Mouse (Mus musculus) megakaryocyte, embryonic 14.5 days (primary cell): Measurements from ENCODE around the gene Zglp1. TPM values are rescaled to one million over a fixed set of nuclear protein-coding genes. Genes with fewer than 3 reads are reported as not detected.

Experiments used
- H3K27me3 ChIP-seq: replicated peaks from 2 replicates; pipeline ENCODE3; 2012; ENCODE audit warnings: inconsistent platforms
- H3K36me3 ChIP-seq: replicated peaks from 2 replicates; pipeline ENCODE3; 2012; ENCODE audit warnings: low read length, inconsistent platforms, mixed read lengths
- H3K4me1 ChIP-seq: 2 replicates; pipeline ENCODE4 v1.6.1; 2012; ENCODE audit warnings: inconsistent platforms
- H3K4me3 ChIP-seq: replicated peaks from 2 replicates; pipeline ENCODE3; 2012; ENCODE audit warnings: moderate library complexity, mild to moderate bottlenecking, inconsistent platforms
- H3K9me3 ChIP-seq: 2 replicates; pipeline ENCODE4 v1.6.1; 2012; ENCODE audit warnings: inconsistent platforms
- FLI1 ChIP-seq: IDR thresholded peaks from 2 replicates; pipeline ENCODE4 v1.6.1; 2012; ENCODE audit warnings: low read length, inconsistent platforms, mixed read lengths
- GATA1 ChIP-seq: IDR thresholded peaks from 3 replicates; pipeline ENCODE4 v1.6.1; 2012; ENCODE audit warnings: mixed read lengths, low read length, inconsistent platforms, borderline replicate concordance
- polyA plus RNA-seq: library from polyadenylated mRNA; stranded (reverse); fragments of >175 nt; gene quantifications from 2 replicates; pipeline ENCODE4 v1.2.3, GENCODE M21; 2012; ENCODE audit warnings: low replicate concordance; ENCODE audit not compliant: insufficient read depth

The Zglp1 gene
- polyA plus RNA-seq, 1 experiment = 3.6 TPM

DNA sequence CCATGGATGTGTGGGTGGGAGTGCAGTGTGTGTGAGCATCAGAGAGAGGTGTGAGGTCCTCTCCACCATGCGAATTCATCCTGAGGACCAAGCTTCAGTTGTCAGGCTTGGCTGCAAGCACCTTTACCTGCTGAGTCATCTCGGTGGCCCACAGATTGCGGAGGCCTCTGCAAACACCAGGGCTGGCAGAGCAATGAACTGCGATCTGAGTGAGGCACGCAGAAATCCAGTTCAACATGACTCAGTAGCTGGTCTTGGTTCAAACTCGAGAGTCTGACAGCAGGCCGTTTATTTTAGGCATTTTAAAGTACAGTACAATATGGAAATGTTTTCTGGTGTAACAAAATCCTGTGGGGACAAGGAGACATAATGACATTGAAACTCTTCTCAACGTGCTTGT lies 30.9 kb upstream of the Zglp1 start:
- Histone ChIP-seq H3K4me3 (no peak overlapping the region), H3K4me1 (peaks cover 57% of the 10 kb centered on the region), H3K9me3 (no peaks in the 10 kb centered on the region), H3K36me3 (peaks cover 19% of the 10 kb centered on the region), H3K27me3 (no peaks in the 10 kb centered on the region)
- TF ChIP-seq FLI1 = no peak
- no peak for TF ChIP-seq GATA1

DNA sequence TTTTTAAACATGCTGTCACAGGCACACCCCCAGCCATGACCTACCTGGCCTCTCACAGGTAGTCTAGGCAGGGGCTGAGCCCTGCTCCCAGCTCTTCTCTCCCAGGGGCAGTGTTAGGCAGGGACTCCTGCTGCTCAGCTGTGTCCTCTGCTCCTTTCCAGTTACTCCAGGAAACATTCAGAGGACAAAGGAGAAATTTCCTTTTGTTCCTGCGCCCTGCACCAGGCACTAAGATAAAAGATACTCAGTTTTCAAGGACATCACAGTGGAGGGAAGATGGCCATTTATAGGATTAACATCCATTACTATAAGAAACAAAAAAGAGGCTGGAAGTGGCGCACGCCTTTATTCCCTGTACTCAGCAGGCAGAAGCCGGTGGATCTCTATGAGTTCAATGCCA lies 29.1 kb upstream of the Zglp1 start:
- Histone ChIP-seq H3K36me3 (peaks cover 10% of the 10 kb centered on the region), H3K27me3 (no peaks in the 10 kb centered on the region), H3K4me3 (no peak overlapping the region), H3K9me3 (no peaks in the 10 kb centered on the region), H3K4me1 (peaks cover 55% of the 10 kb centered on the region)
- TF ChIP-seq GATA1 = no peak
- no peak for TF ChIP-seq FLI1

DNA sequence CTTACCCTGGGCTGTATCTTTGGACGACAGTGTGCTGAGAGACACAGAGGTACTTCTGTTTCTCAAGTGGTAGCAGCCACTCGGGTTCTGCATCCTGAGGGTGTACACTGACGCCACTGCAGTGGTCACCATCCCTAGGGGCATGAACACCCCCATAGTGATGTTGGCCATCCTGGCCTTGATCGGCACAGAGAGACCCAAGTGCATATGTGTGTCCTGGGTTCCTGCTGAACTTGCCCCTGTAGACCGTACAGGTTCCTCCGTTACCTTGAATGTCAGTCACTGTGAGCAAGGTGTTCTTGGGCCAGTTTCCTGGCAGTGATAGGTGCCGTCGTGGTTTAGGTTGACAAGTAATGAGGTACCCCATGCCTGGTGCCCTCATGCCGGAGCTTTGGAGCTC lies 26.5 kb upstream of the Zglp1 start:
- Histone ChIP-seq H3K27me3 (no peaks in the 10 kb centered on the region), H3K9me3 (no peaks in the 10 kb centered on the region), H3K4me1 (peaks cover 58% of the 10 kb centered on the region), H3K4me3 (no peak overlapping the region), H3K36me3 (peaks cover 34% of the 10 kb centered on the region)
- TF ChIP-seq FLI1 (no peak), GATA1 (no peak)

DNA sequence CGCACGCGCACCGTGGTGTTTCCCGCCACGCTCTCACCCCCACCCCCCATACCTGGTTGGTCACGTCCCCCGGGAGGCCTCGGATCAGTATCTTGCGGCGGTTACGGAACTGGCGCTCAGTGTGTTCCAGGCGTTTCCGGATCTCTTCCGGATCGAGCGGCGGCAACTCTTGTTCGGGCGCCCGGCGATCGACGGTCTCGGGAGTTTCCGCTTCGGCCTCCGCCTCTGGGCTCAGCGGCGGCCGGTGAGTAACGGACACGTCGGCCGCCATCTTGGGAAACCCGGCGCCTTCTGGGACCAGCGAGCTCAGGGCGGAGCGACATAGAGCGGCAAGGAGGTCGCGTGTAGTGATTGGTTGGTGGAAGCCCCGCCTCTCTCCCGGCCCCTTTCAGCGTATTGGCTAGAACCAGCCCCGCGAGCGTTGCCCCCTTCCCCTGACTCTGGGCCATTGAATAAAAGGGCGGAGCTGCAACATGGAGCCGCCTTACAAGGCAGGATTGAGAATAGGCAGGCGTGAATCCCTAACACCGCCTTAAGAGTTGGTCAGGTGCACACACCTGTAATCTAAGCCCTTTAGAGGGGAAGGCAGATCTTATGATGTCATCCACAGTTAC lies 24.9 kb upstream of the Zglp1 start, which contains the start of the genes Gm38431 and Raver1:
Gm38431 (minus strand) TSS at position 291 of the 614 bp plus-strand sequence.
Raver1 (minus strand) TSS at position 302 of the 614 bp plus-strand sequence.
- Histone ChIP-seq H3K4me3 (peak within 1 kb of the TSS; percentile 94), H3K36me3 (peaks cover 50% of the 10 kb centered on the region), H3K27me3 (no peaks in the 10 kb centered on the region), H3K4me1 (peaks cover 57% of the 10 kb centered on the region), H3K9me3 (no peaks in the 10 kb centered on the region)
- TF ChIP-seq FLI1 (no peak), GATA1 (no peak)

DNA sequence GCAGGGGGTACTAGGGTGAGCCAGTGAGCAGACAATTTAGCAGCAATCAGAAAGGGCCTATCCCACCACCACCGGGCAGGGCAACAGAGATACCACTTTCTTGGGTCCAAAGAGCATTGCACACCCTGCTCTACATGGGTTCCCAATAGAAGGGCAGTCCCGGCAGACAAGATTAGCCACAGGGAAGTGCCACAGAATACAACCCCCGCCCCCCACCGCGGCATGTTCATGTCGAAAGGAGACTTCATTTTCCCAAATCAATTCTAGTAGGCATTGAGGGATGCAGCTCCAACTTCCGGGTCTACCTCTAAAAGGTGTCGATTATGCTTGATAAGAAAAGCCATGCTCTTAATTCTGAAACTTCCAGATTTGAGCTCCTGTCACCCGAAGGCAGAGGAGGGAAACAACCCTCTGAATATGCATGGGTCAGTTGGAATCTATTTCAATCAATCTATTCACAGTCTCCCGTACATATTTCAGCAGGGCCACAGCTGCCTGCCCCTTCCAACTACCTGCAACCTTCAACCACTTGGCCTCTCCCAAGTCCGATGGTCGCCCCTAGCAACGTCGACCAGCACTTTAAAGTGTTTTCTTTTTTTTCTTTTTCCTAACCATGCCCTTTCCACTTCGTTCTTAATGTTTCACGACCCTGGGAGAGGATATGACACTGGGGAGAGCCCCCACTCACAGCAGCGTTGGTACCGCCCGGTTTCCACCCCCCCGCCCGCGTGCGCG lies 24.2 kb upstream of the Zglp1 start:
- Histone ChIP-seq H3K4me1 (peaks cover 61% of the 10 kb centered on the region), H3K36me3 (peaks cover 57% of the 10 kb centered on the region), H3K9me3 (no peaks in the 10 kb centered on the region), H3K27me3 (no peaks in the 10 kb centered on the region), H3K4me3 (peak overlapping the region; percentile 94)
- TF ChIP-seq GATA1 = no peak
- no peak for TF ChIP-seq FLI1

DNA sequence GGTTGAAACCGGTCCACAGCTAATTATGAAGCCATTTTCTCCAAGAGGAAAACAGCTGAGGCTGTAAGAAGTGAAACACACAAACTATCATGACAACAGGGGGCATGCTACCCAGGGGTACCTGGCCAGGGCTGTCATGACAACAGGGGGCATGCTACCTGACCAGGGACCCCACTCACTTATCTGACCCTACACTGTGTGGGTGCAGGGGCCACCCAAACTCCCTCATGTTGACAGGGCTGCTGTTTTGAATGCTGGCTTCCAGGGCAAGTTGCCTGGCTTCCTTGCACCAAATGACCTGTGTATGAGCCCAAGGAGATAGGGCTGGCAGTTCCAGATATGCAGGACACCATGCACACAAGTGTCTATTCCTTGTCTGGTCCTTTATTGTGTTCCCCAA lies 23.6 kb upstream of the Zglp1 start:
- H3K36me3 ChIP-seq = peaks cover 63% of the 10 kb centered on the region
- H3K4me3 ChIP-seq = peak overlapping the region; percentile 94
- no peaks in the 10 kb centered on the region for H3K27me3 ChIP-seq
- H3K4me1 ChIP-seq = peaks cover 67% of the 10 kb centered on the region
- no peaks in the 10 kb centered on the region for H3K9me3 ChIP-seq
- TF ChIP-seq FLI1 (no peak), GATA1 (no peak)

DNA sequence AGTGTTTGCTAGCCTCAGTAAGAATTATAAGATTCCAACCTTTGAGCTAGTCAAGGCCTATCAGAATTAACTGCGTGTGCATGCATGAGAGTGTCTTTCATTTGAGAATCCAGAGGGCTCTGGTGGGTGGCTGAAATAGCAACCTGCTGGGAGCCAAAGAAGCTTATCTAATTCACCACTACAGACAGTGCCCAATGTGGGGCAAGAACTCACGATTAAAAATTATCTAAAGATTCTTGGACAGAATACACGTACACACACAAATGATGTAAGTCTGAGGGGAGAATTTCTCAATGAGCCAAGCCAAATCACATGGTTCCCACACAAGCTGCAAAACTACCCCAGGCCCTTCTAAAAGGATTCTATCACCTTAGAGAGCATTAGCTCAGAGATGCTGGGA lies 16.4 kb upstream of the Zglp1 start:
- Histone ChIP-seq H3K36me3 (peaks cover 98% of the 10 kb centered on the region), H3K4me3 (no peak overlapping the region), H3K27me3 (no peaks in the 10 kb centered on the region), H3K9me3 (no peaks in the 10 kb centered on the region), H3K4me1 (peaks cover 32% of the 10 kb centered on the region)
- TF ChIP-seq GATA1 = no peak
- no peak for TF ChIP-seq FLI1

DNA sequence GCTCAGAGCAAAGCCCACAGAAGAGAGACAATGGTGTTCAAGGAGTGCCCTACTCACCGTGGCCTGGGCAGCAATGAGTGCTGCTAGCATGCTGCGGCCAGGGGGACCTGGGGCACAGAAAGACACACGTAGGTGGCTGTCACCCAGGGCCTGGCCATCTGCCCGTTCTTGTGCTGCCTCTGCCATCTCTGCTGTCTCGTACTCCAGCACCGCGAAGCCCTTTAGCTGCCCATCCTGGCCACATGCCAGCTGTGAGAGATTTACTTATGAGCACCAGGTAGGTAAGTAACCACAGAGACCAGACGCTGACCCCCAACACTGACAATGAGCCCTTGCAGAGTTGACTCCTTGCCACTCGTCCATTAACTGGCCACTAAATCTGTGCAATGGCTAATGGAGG lies 14.2 kb upstream of the Zglp1 start:
- no peaks in the 10 kb centered on the region for H3K27me3 ChIP-seq
- H3K9me3 ChIP-seq = no peaks in the 10 kb centered on the region
- peak overlapping the region; percentile 8 for H3K4me3 ChIP-seq
- peaks cover 20% of the 10 kb centered on the region for H3K4me1 ChIP-seq
- TF ChIP-seq GATA1 (no peak), FLI1 (no peak)
- H3K36me3 ChIP-seq = peaks cover 98% of the 10 kb centered on the region

DNA sequence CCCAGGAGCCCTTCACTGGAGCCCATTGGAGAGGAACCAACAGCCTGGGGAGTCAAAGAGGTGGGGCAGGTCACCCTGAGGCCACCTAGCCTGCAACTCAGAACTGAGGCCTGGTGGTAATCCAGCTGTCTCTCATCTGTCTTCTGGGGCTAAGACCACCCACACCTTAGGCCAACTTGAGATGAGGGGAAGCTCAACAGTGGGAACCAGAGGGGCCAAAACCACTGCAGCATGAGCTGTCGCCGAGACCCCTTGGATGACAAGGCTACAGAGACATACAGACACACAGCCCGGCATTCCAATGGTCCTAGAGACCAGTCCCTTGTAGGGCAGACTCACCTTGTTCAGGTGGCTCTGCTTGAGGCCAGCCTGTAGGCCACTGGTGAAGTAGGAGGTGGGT lies 8.7 kb upstream of the Zglp1 start:
- TF ChIP-seq GATA1 = no peak
- no peak for TF ChIP-seq FLI1
- Histone ChIP-seq H3K9me3 (no peaks in the 10 kb centered on the region), H3K36me3 (peaks cover 77% of the 10 kb centered on the region)

DNA sequence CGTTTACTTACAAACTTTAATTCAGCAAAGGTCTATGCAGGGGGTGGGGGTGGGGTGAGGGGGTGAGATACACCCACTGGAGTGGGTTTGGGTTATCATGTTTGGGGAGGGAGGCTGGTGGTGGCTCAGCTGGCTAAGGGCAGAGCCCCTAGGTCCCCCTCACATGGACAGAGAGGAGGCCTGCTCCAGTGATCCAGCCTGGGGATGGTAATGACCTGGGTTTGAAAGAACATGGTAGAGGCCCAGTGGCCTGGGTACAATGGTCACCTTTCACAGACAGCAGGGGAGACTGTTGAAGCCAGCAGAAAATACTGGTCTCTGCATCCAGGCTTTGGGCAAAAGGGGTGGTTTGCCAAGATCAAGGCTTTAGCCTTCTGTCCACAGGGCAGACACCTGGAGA lies 7.3 kb upstream of the Zglp1 start:
- H3K36me3 ChIP-seq = peaks cover 72% of the 10 kb centered on the region
- H3K4me1 ChIP-seq = peaks cover 42% of the 10 kb centered on the region
- H3K27me3 ChIP-seq = no peaks in the 10 kb centered on the region
- no peaks in the 10 kb centered on the region for H3K9me3 ChIP-seq
- H3K4me3 ChIP-seq = peak overlapping the region; percentile 16
- TF ChIP-seq GATA1 = no peak

More for the DNA sequence above, 8.7 kb upstream of the Zglp1 start:
- no peak overlapping the region for H3K4me3 ChIP-seq
- H3K4me1 ChIP-seq = peaks cover 39% of the 10 kb centered on the region
- no peaks in the 10 kb centered on the region for H3K27me3 ChIP-seq
